Mouse (Mus musculus): Measurements from ENCODE around the gene Phf21a. TPM values are rescaled to one million over a fixed set of nuclear protein-coding genes. Genes with fewer than 3 reads are reported as not detected.
A peak's percentile ranks its signal among the peaks of the same experiment; 100 is the strongest.

Phf21a gene
- polyA plus RNA-seq, 1 experiment = 28.4 TPM

DNA sequence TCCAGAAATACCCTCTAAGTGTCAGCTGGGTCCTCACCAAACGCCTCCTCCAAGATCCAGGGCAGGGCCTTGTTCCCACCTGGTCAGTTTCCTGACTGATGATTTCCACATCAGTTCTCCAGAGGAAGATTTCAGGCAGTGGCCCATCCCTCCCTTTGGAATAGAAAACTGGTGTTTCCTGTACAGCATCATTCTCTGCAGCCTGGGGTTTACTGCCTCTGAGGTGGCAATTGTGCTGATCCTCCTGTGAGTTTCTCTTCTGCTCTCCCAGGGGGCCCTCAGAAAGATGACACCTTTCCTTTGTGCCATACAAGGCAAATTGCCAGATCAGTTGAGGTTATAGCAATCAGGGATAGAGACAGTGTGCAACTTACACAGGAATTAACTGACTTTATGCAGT is 233.3 kb downstream of the Phf21a start:
- H3K36me3 ChIP-seq (ENCODE audit: control insufficient read depth, insufficient read depth, low read length) = peaks cover 17% of the 10 kb centered on the region
- WGBS = 91% methylated on average over 1 of the region's 1 CpGs
- no peaks in the 10 kb centered on the region for H3K27me3 ChIP-seq (ENCODE audit: control insufficient read depth, insufficient read depth, low read length)
- TF ChIP-seq POLR2A (IDR thresholded peaks at IDR 0.05; ENCODE audit: low read depth, low read length) = no peak
- no peak for TF ChIP-seq CTCF (IDR thresholded peaks at IDR 0.05; ENCODE audit: extremely low read depth, insufficient read length, insufficient replicate concordance, low read depth, low read length)
- no peak overlapping the region for H3K27ac ChIP-seq (ENCODE audit: insufficient read depth, low read depth, low read length)
- H3K4me1 ChIP-seq (ENCODE audit: control insufficient read depth, insufficient read depth, insufficient read length, low read length) = no peaks in the 10 kb centered on the region
- no peak overlapping the region for H3K4me3 ChIP-seq (ENCODE audit: low read depth, low read length)

DNA sequence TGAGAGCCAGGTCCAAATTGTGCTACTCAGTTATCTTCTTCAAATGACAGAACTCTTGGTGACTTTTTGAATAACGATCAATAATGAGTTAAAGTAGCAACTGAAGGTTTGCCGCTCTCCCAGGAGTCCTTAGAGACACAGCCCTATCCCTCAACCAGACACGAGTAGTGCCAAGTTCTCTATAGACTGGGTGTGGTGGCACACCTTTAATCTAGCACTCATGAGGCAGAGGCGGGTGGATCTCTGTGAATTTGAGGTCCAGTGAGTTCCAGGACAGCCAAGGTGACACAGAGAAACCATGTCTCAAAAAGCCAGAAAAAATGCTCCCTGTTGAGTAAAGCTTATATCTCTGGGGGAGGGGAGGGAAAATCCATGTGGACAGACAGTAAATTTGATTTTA is 234.7 kb downstream of the Phf21a start:
- H3K27ac ChIP-seq (ENCODE audit: insufficient read depth, low read depth, low read length) = no peak overlapping the region
- TF ChIP-seq CTCF (IDR thresholded peaks at IDR 0.05; ENCODE audit: extremely low read depth, insufficient read length, insufficient replicate concordance, low read depth, low read length) = no peak
- no peak overlapping the region for H3K4me3 ChIP-seq (ENCODE audit: low read depth, low read length)
- 82% methylated on average over 4 of the region's 4 CpGs for WGBS
- no peaks in the 10 kb centered on the region for H3K27me3 ChIP-seq (ENCODE audit: control insufficient read depth, insufficient read depth, low read length)
- H3K36me3 ChIP-seq (ENCODE audit: control insufficient read depth, insufficient read depth, low read length) = peaks cover 23% of the 10 kb centered on the region
- no peaks in the 10 kb centered on the region for H3K4me1 ChIP-seq (ENCODE audit: control insufficient read depth, insufficient read depth, insufficient read length, low read length)

- WGBS = 92% methylated on average over 8 of the region's 8 CpGs
- TF ChIP-seq POLR2A (IDR thresholded peaks at IDR 0.05; ENCODE audit: low read depth, low read length) = no peak
- TF ChIP-seq CTCF (IDR thresholded peaks at IDR 0.05; ENCODE audit: extremely low read depth, insufficient read length, insufficient replicate concordance, low read depth, low read length) = no peak
- H3K4me1 ChIP-seq (ENCODE audit: control insufficient read depth, insufficient read depth, insufficient read length, low read length) = no peaks in the 10 kb centered on the region
- H3K27ac ChIP-seq (ENCODE audit: insufficient read depth, low read depth, low read length) = no peak overlapping the region
- no peak overlapping the region for H3K4me3 ChIP-seq (ENCODE audit: low read depth, low read length)
- H3K27me3 ChIP-seq (ENCODE audit: control insufficient read depth, insufficient read depth, low read length) = no peaks in the 10 kb centered on the region
- H3K36me3 ChIP-seq (ENCODE audit: control insufficient read depth, insufficient read depth, low read length) = peaks cover 23% of the 10 kb centered on the region
These were observed 235.3 kb downstream of the Phf21a start for GRCm38 (mm10) chr2:92328206-92328605.

DNA sequence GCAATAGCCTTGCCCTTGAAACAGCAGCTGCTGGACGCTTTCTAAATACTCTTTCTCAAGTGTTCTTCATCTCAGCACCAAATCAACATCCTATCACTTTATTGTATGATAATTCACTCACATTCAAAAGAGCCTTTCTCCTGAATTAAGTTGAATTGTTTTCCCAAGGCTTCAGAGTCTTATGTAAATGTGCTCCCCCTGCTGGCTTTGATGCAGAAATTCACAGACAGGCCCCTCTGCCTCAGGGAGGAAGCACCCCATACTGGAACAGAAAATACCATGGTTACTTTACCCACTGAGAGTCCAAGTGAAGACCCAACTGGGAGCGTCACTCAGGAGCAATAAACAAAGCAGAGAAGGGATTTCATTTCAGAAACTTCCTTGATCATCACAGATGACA is 237.9 kb downstream of the Phf21a start:
- Histone ChIP-seq H3K27ac (ENCODE audit: insufficient read depth, low read depth, low read length) (no peak overlapping the region), H3K27me3 (ENCODE audit: control insufficient read depth, insufficient read depth, low read length) (no peaks in the 10 kb centered on the region), H3K4me3 (ENCODE audit: low read depth, low read length) (no peak overlapping the region), H3K36me3 (ENCODE audit: control insufficient read depth, insufficient read depth, low read length) (peaks cover 24% of the 10 kb centered on the region), H3K4me1 (ENCODE audit: control insufficient read depth, insufficient read depth, insufficient read length, low read length) (no peaks in the 10 kb centered on the region)
- TF ChIP-seq POLR2A (IDR thresholded peaks at IDR 0.05; ENCODE audit: low read depth, low read length) = no peak
- peak; percentile 55; the same call in 1 of the 2 replicates for TF ChIP-seq CTCF (IDR thresholded peaks at IDR 0.05; ENCODE audit: extremely low read depth, insufficient read length, insufficient replicate concordance, low read depth, low read length)
- WGBS = 59% methylated on average over 2 of the region's 2 CpGs

GRCm38 (mm10) chr2:92331410-92331809 is 238.5 kb downstream of the Phf21a start:
- TF ChIP-seq POLR2A (IDR thresholded peaks at IDR 0.05; ENCODE audit: low read depth, low read length) (no peak), CTCF (IDR thresholded peaks at IDR 0.05; ENCODE audit: extremely low read depth, insufficient read length, insufficient replicate concordance, low read depth, low read length) (no peak)
- H3K36me3 ChIP-seq (ENCODE audit: control insufficient read depth, insufficient read depth, low read length) = peaks cover 24% of the 10 kb centered on the region
- 85% methylated on average over 2 of the region's 2 CpGs for WGBS

GRCm38 (mm10) chr2:92331871-92332270 is 239.0 kb downstream of the Phf21a start:
- Histone ChIP-seq H3K36me3 (ENCODE audit: control insufficient read depth, insufficient read depth, low read length) (peaks cover 26% of the 10 kb centered on the region), H3K4me3 (ENCODE audit: low read depth, low read length) (no peak overlapping the region), H3K27me3 (ENCODE audit: control insufficient read depth, insufficient read depth, low read length) (no peaks in the 10 kb centered on the region), H3K27ac (ENCODE audit: insufficient read depth, low read depth, low read length) (no peak overlapping the region), H3K4me1 (ENCODE audit: control insufficient read depth, insufficient read depth, insufficient read length, low read length) (no peaks in the 10 kb centered on the region)
- TF ChIP-seq CTCF (IDR thresholded peaks at IDR 0.05; ENCODE audit: extremely low read depth, insufficient read length, insufficient replicate concordance, low read depth, low read length) = no peak
- TF ChIP-seq POLR2A (IDR thresholded peaks at IDR 0.05; ENCODE audit: low read depth, low read length) = no peak
- 96% methylated on average over 2 of the region's 2 CpGs for WGBS

More at GRCm38 (mm10) chr2:92331410-92331809, 238.5 kb downstream of the Phf21a start:
- no peaks in the 10 kb centered on the region for H3K27me3 ChIP-seq (ENCODE audit: control insufficient read depth, insufficient read depth, low read length)
- no peaks in the 10 kb centered on the region for H3K4me1 ChIP-seq (ENCODE audit: control insufficient read depth, insufficient read depth, insufficient read length, low read length)
- H3K4me3 ChIP-seq (ENCODE audit: low read depth, low read length) = no peak overlapping the region
- H3K27ac ChIP-seq (ENCODE audit: insufficient read depth, low read depth, low read length) = no peak overlapping the region

DNA sequence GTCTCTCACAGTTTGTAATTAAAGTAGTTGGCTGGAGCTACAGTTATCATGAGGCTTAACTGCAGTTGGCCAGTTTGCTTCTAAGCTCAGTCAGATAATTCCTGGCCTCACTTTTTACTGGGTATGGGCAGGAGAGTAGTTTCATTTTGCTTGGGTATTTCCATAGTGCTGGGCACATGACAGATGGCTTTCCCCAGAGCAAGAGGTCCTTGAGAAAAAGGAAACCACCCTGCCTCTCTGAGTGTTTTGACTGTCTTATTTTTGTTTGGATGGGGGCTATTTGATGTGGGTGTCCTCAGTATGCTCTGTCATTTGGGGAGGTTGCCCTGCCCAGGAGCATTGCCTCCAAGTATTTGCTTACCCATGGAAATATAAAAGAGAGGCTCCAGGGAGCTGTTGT is 249.5 kb downstream of the Phf21a start:
- no peak for TF ChIP-seq POLR2A (IDR thresholded peaks at IDR 0.05; ENCODE audit: low read depth, low read length)
- TF ChIP-seq CTCF (IDR thresholded peaks at IDR 0.05; ENCODE audit: extremely low read depth, insufficient read length, insufficient replicate concordance, low read depth, low read length) = no peak
- H3K27me3 ChIP-seq (ENCODE audit: control insufficient read depth, insufficient read depth, low read length) = no peaks in the 10 kb centered on the region
- no peak overlapping the region for H3K4me3 ChIP-seq (ENCODE audit: low read depth, low read length)
- H3K4me1 ChIP-seq (ENCODE audit: control insufficient read depth, insufficient read depth, insufficient read length, low read length) = no peaks in the 10 kb centered on the region
- no peak overlapping the region for H3K27ac ChIP-seq (ENCODE audit: insufficient read depth, low read depth, low read length)
- peaks cover 16% of the 10 kb centered on the region for H3K36me3 ChIP-seq (ENCODE audit: control insufficient read depth, insufficient read depth, low read length)

DNA sequence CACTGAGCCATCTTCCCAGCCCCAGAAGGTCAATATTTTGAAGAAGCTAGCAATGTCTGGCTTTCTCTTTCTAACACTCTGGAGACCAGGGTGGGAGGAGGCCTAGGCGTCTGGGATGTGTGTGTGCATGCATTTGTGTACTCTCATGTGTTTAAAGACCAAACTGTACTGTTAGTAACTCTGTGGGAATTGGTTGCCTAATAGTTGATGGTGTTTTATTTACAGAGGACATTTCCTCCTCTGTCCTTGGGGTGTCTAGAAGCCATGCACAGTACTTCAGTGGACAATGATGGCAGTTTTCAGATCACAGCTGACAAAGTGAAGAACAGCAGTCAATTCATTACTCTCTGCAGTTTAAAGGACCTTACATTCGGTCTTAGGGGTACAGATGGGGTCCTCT is 254.3 kb downstream of the Phf21a start:
- no peak overlapping the region for H3K4me3 ChIP-seq (ENCODE audit: low read depth, low read length)
- TF ChIP-seq CTCF (IDR thresholded peaks at IDR 0.05; ENCODE audit: extremely low read depth, insufficient read length, insufficient replicate concordance, low read depth, low read length) (no peak), POLR2A (IDR thresholded peaks at IDR 0.05; ENCODE audit: low read depth, low read length) (no peak)
- H3K4me1 ChIP-seq (ENCODE audit: control insufficient read depth, insufficient read depth, insufficient read length, low read length) = no peaks in the 10 kb centered on the region
- peaks cover 25% of the 10 kb centered on the region for H3K36me3 ChIP-seq (ENCODE audit: control insufficient read depth, insufficient read depth, low read length)
- no peaks in the 10 kb centered on the region for H3K27me3 ChIP-seq (ENCODE audit: control insufficient read depth, insufficient read depth, low read length)
- WGBS = 87% methylated on average over 2 of the region's 2 CpGs
- H3K27ac ChIP-seq (ENCODE audit: insufficient read depth, low read depth, low read length) = no peak overlapping the region

All from small intestine, adult 2 months (tissue).